Mouse (Mus musculus) thymus, postnatal 4 days (tissue): ENCODE results near the gene Lrrtm3.

Experiments
- DNase-seq: peaks from one replicate; pipeline ENCODE4 v3.0.0; 2021

Gene Lrrtm3

GRCm38 (mm10) chr10:63886449-63887088 lies 203.5 kb downstream of the Lrrtm3 start:
- DNase-seq, result no peak

- no peak for DNase-seq
Observed at GRCm38 (mm10) chr10:63880462-63880903, 209.6 kb downstream of the Lrrtm3 start.
